Mouse (Mus musculus) liver, embryonic 11.5 days (tissue): ENCODE results near the gene Zfp593. TPM values are rescaled to one million over a fixed set of nuclear protein-coding genes. Genes with fewer than 3 reads are reported as not detected.

Source experiments
- ATAC-seq: fragments of 200-750 bp; cut with Nextera tagmentation; replicated peaks from 2 replicates; pipeline ENCODE4 v1.8.0; 2017; ENCODE audit warnings: moderate number of reproducible peaks, mild to moderate bottlenecking, moderate TSS enrichment, moderate library complexity; ENCODE audit not compliant: low FRiP score
- DNase-seq: peaks from one replicate; pipeline ENCODE4 v3.0.0-alpha.2; 2017; ENCODE audit warnings: low spot score
- H3K27ac ChIP-seq: fragments of 300-500 bp; sonication (generic); 2 replicates; pipeline ENCODE4 v1.5.1; 2014; ENCODE audit warnings: mild to moderate bottlenecking, low read depth, low read length, control low read depth
- H3K27me3 ChIP-seq: fragments of 300-500 bp; sonication (generic); replicated peaks from 2 replicates; pipeline ENCODE4 v1.6.1; 2014; ENCODE audit warnings: low read length, mixed read lengths; ENCODE audit not compliant: control insufficient read depth, insufficient read depth
- H3K36me3 ChIP-seq: fragments of 300-500 bp; sonication (generic); 2 replicates; pipeline ENCODE4 v1.6.1; 2014; ENCODE audit warnings: mild to moderate bottlenecking, low read length, moderate library complexity, mixed read lengths; ENCODE audit not compliant: control insufficient read depth, insufficient read depth
- H3K4me1 ChIP-seq: fragments of 300-500 bp; sonication (generic); replicated peaks from 2 replicates; pipeline ENCODE4 v1.6.1; 2014; ENCODE audit warnings: low read length, mixed read lengths; ENCODE audit not compliant: control insufficient read depth, insufficient read depth
- H3K4me2 ChIP-seq: fragments of 300-500 bp; sonication (generic); 2 replicates; pipeline ENCODE4 v1.6.1; 2014; ENCODE audit warnings: mild to moderate bottlenecking, control low read depth, moderate library complexity
- H3K4me3 ChIP-seq: fragments of 300-500 bp; sonication (generic); 2 replicates; pipeline ENCODE4 v1.5.1; 2014; ENCODE audit warnings: low read depth, low read length, control low read depth
- H3K9ac ChIP-seq: fragments of 300-500 bp; sonication (generic); 2 replicates; pipeline ENCODE4 v1.6.1; 2014; ENCODE audit warnings: low read depth, low read length, control low read depth
- H3K9me3 ChIP-seq: fragments of 300-500 bp; sonication (generic); 2 replicates; pipeline ENCODE4 v1.6.1; 2016; ENCODE audit warnings: low read length, inconsistent platforms, mixed read lengths; ENCODE audit not compliant: control insufficient read depth
- WGBS: fragments of 180-500 bp; shearing (Covaris S2); extraction: QIAGEN DNeasy Blood & Tissue Kit; methylation state at CpG from one replicate; pipeline ENCODE4 v1.1.7; 2014; 5-methylcytosine and 5-hydroxymethylcytosine counted together
- polyA plus RNA-seq: library from polyadenylated mRNA; unstranded; fragments of >200 nt; fragmentation: Nextera tagmentation; extraction: Ambion mirVana; gene quantifications from 2 replicates; pipeline ENCODE4 v1.2.1, GENCODE M21; 2014

Gene Zfp593
- 17.6 and 22.4 TPM in 2 replicates for polyA plus RNA-seq

GRCm38 (mm10) chr4:134245148-134245843 lies at the start of gene Zfp593:
Zfp593 (minus strand) TSS chr4:134245592.
- no peaks in the 10 kb centered on the region for H3K36me3 ChIP-seq
- H3K4me2 ChIP-seq = peak within 1 kb of the TSS; percentile 69
- peaks cover 22% of the 10 kb centered on the region for H3K4me1 ChIP-seq
- H3K27me3 ChIP-seq = peaks cover 42% of the 10 kb centered on the region
- no peak within 1 kb of the TSS for H3K27ac ChIP-seq
- H3K9ac ChIP-seq = peak within 1 kb of the TSS; percentile 85
- H3K9me3 ChIP-seq = no peaks in the 10 kb centered on the region
- DNase-seq (peak; percentile 96), ATAC-seq (peak; percentile 75)
- WGBS = under 1% methylated on average over 60 of the region's 60 CpGs
- H3K4me3 ChIP-seq = peak within 1 kb of the TSS; percentile 85

- no peak overlapping the region for H3K4me3 ChIP-seq
- 39% methylated on average over 9 of the region's 9 CpGs for WGBS
- no peaks in the 10 kb centered on the region for H3K9me3 ChIP-seq
- DNase-seq (no peak), ATAC-seq (no peak)
- 0 out of 2 replicates have a peak, but pooled peaks cover 5% of the 10 kb centered on the region for H3K27me3 ChIP-seq
- no peak overlapping the region for H3K27ac ChIP-seq
- H3K9ac ChIP-seq = no peak overlapping the region
- H3K4me2 ChIP-seq = no peak overlapping the region
- peaks cover 7% of the 10 kb centered on the region for H3K4me1 ChIP-seq
- H3K36me3 ChIP-seq = no peaks in the 10 kb centered on the region
Observed at GRCm38 (mm10) chr4:134293692-134294163, 48.3 kb upstream of the Zfp593 start.

GRCm38 (mm10) chr4:134293061-134293691 lies 47.8 kb upstream of the Zfp593 start:
- no peak overlapping the region for H3K4me3 ChIP-seq
- H3K4me2 ChIP-seq = no peak overlapping the region
- no peaks in the 10 kb centered on the region for H3K36me3 ChIP-seq
- H3K27me3 ChIP-seq = 0 out of 2 replicates have a peak, but pooled peaks cover 5% of the 10 kb centered on the region
- ATAC-seq (no peak), DNase-seq (no peak)
- 64% methylated on average over 18 of the region's 18 CpGs for WGBS
- H3K4me1 ChIP-seq = peaks cover 12% of the 10 kb centered on the region
- no peak overlapping the region for H3K27ac ChIP-seq
- H3K9ac ChIP-seq = no peak overlapping the region
- H3K9me3 ChIP-seq = no peaks in the 10 kb centered on the region

GRCm38 (mm10) chr4:134292067-134292466 lies 46.7 kb upstream of the Zfp593 start:
- DNase-seq = peak; percentile 83
- Histone ChIP-seq H3K27ac (no peak overlapping the region), H3K4me3 (no peak overlapping the region), H3K36me3 (no peaks in the 10 kb centered on the region), H3K4me2 (no peak overlapping the region), H3K9ac (no peak overlapping the region), H3K4me1 (peaks cover 14% of the 10 kb centered on the region), H3K9me3 (no peaks in the 10 kb centered on the region), H3K27me3 (0 out of 2 replicates have a peak, but pooled peaks cover 5% of the 10 kb centered on the region)
- WGBS = 27% methylated on average over 7 of the region's 7 CpGs
- no peak for ATAC-seq

- peak overlapping the region; percentile 93 for H3K4me2 ChIP-seq
- H3K4me3 ChIP-seq = peak overlapping the region; percentile 98
- 0 out of 2 replicates have a peak, but pooled peaks cover 2% of the 10 kb centered on the region for H3K27me3 ChIP-seq
- no peaks in the 10 kb centered on the region; the same call in 1 of the 2 replicates for H3K36me3 ChIP-seq
- no peak for DNase-seq
- WGBS = 33% methylated on average over 11 of the region's 11 CpGs
- peaks cover 32% of the 10 kb centered on the region for H3K4me1 ChIP-seq
- H3K27ac ChIP-seq = peak overlapping the region; percentile 100
- ATAC-seq = no peak
- peak overlapping the region; percentile 99 for H3K9ac ChIP-seq
- no peaks in the 10 kb centered on the region for H3K9me3 ChIP-seq
Observed at GRCm38 (mm10) chr4:134288397-134289256, 43.2 kb upstream of the Zfp593 start.

- H3K27me3 ChIP-seq = no peaks in the 10 kb centered on the region
- peak within 1 kb of the TSS; percentile 100 for H3K27ac ChIP-seq
- peak; percentile 84 for DNase-seq
- no peaks in the 10 kb centered on the region for H3K9me3 ChIP-seq
- peaks cover 32% of the 10 kb centered on the region for H3K4me1 ChIP-seq
- H3K4me3 ChIP-seq = peak within 1 kb of the TSS; percentile 98
- H3K9ac ChIP-seq = peak within 1 kb of the TSS; percentile 99
- H3K4me2 ChIP-seq = peak within 1 kb of the TSS; percentile 93
- ATAC-seq = peak; percentile 77
- under 1% methylated on average over 41 of the region's 43 CpGs for WGBS
- H3K36me3 ChIP-seq = peaks cover 5% of the 10 kb centered on the region; the same call in 1 of the 2 replicates
Observed at GRCm38 (mm10) chr4:134287575-134288025, 42.2 kb upstream of the Zfp593 start, which contains the start of gene Pdik1l. Pdik1l (minus strand) TSS chr4:134287895.

- ATAC-seq = peak; percentile 88
- peak overlapping the region; percentile 99 for H3K9ac ChIP-seq
- WGBS = under 1% methylated on average over 52 of the region's 59 CpGs
Observed at GRCm38 (mm10) chr4:134287168-134287564, 41.8 kb upstream of the Zfp593 start.

More at GRCm38 (mm10) chr4:134287168-134287564, 41.8 kb upstream of the Zfp593 start:
- peaks cover 32% of the 10 kb centered on the region for H3K4me1 ChIP-seq
- H3K4me3 ChIP-seq = peak overlapping the region; percentile 98
- H3K27me3 ChIP-seq = no peaks in the 10 kb centered on the region
- DNase-seq = peak; percentile 99
- no peaks in the 10 kb centered on the region for H3K9me3 ChIP-seq
- H3K4me2 ChIP-seq = peak overlapping the region; percentile 93
- H3K27ac ChIP-seq = peak overlapping the region; percentile 100
- peaks cover 6% of the 10 kb centered on the region; the same call in 1 of the 2 replicates for H3K36me3 ChIP-seq
